Mouse (Mus musculus): ENCODE measurements at regions not wholly inside any gene's neighbourhood (a gene's known extent, or its start where the extent isn't known, plus 50 kb on each side); places are given as distances from the start of the nearest gene placed in this dataset.

- no peak for DNase-seq (ENCODE audit: extremely low spot score in 1 of 2, low spot score in 1 of 2)
Measured at GRCm38 (mm10) chr14:105841888-105842287, 54.7 kb downstream of the Spry2 start.

- DNase-seq (ENCODE audit: extremely low spot score in 1 of 2, low spot score in 1 of 2): no peak
Measured at GRCm38 (mm10) chr14:105837533-105837932, 59.1 kb downstream of the Spry2 start.

- DNase-seq (ENCODE audit: extremely low spot score in 1 of 2, low spot score in 1 of 2): no peak
Measured at GRCm38 (mm10) chr14:105830701-105831100, 65.9 kb downstream of the Spry2 start.

DNA sequence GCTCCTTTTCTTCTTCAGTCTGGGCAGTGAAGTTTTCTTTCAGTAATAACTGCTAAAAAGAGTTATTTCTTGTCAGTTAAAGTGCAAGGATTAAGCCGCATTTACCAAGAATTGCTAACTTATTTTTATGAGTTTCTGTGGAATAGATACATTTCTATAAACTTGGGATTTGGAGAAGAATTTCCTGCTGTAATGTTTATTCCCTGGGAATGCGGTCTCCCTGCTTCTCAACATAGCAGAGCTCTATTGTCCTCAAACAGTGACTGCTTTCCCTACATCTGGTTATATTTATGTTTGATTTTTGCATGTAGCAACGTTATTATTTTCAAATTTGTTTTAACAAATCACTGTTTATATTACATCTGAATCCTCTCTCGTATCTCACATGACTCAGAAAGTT is 66.3 kb downstream of the Spry2 start:
- DNase-seq (ENCODE audit: extremely low spot score in 1 of 2, low spot score in 1 of 2): no peak

DNA sequence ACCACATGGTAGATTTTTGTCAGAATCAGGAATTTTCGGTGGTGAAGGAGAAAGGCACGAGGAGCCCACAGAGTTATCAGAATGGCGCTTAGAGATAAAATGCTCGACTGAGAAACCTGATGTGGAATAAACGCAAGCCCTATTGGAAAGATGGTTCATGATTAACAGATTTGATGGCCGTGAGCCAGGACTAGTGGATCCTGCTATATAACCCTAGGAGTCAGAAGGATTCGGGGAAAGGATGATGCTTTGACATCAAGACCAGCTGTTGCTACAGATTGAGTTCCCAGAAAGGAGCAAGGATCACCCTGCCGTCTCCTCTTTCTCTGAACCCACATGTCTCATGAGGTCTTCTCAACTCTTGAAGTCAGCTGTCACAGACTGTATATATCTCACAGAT is 73.5 kb downstream of the Spry2 start:
- no peak for DNase-seq (ENCODE audit: extremely low spot score in 1 of 2, low spot score in 1 of 2)

- DNase-seq (ENCODE audit: extremely low spot score in 1 of 2, low spot score in 1 of 2): no peak
Measured at GRCm38 (mm10) chr14:105822653-105823052, 74.0 kb downstream of the Spry2 start.

DNA sequence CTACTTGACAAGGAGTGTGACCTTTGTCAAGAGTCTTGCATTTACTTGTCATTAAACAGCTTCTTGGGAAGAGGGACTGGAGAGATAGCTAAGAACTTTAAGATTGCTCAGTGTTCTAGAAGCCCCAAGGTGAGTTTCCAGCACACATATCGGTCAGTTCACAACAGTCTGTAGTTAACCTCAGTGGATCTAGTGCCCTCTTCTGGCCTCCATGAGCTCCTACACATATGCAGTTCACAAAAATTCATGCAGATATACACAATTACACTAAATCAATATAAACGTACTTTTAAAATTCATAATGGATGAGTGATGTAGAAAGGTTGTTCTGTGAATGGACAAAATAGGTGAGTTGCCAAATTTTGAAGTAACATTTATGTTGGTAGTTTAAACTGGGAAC is 77.1 kb downstream of the Spry2 start:
- no peak for DNase-seq (ENCODE audit: extremely low spot score in 1 of 2, low spot score in 1 of 2)

GRCm38 (mm10) chr14:105818841-105819240 is 77.8 kb downstream of the Spry2 start:
- no peak for DNase-seq (ENCODE audit: extremely low spot score in 1 of 2, low spot score in 1 of 2)

- DNase-seq (ENCODE audit: extremely low spot score in 1 of 2, low spot score in 1 of 2): no peak
Measured at GRCm38 (mm10) chr14:105817481-105817880, 79.1 kb downstream of the Spry2 start.

DNA sequence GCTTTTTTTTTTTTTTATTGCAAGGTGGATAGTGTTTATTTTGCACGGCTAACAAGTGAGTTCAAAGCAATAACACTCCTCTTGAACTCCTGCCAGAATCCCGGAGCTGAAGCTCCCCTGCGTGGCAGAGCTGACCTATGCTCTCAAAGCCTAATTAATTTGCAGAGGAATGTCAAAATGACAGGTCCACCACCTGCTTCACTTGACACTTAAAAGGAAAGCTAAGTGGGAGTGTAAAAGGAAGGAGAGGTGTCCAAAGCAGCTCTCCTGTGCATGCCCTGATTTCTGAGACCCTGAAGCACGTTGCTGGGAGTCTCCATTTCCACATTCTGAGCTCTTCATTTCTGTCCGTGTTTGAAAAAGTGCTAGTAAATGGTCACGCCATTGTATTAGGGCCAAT is 80.8 kb downstream of the Spry2 start:
- no peak for DNase-seq (ENCODE audit: extremely low spot score in 1 of 2, low spot score in 1 of 2)

- DNase-seq (ENCODE audit: extremely low spot score in 1 of 2, low spot score in 1 of 2): no peak
Measured at GRCm38 (mm10) chr14:105815281-105815680, 81.3 kb downstream of the Spry2 start.

GRCm38 (mm10) chr14:105813661-105814060 is 83.0 kb downstream of the Spry2 start:
- DNase-seq (ENCODE audit: extremely low spot score in 1 of 2, low spot score in 1 of 2): no peak

GRCm38 (mm10) chr14:105813097-105813496 is 83.5 kb downstream of the Spry2 start:
- no peak for DNase-seq (ENCODE audit: extremely low spot score in 1 of 2, low spot score in 1 of 2)

DNA sequence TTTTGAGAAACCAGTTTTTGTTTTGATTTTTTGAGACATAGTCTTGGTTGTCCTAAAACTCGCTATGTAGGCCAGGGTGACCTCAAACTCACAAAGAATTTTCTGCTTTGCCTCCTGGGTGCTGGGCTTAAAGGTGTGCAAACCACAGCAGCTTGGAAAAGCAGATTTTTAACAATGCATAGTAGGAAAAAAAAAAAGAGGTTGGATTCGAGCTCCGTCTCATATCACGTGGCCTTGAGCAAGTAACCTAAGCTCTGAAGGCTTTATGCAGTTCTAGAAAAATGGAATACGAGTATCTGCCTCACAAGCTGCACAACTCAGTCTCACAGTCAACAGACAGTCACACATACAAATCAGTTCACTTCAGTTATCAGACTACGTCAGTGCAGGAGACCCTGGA is 90.9 kb downstream of the Spry2 start:
- no peak for DNase-seq (ENCODE audit: extremely low spot score in 1 of 2, low spot score in 1 of 2)

- no peak for DNase-seq (ENCODE audit: extremely low spot score in 1 of 2, low spot score in 1 of 2)
Measured at GRCm38 (mm10) chr14:105805362-105805761, 91.3 kb downstream of the Spry2 start.

GRCm38 (mm10) chr14:105804761-105805160 is 91.9 kb downstream of the Spry2 start:
- DNase-seq (ENCODE audit: extremely low spot score in 1 of 2, low spot score in 1 of 2): no peak

- no peak for DNase-seq (ENCODE audit: extremely low spot score in 1 of 2, low spot score in 1 of 2)
Measured at GRCm38 (mm10) chr14:105803281-105803680, 93.3 kb downstream of the Spry2 start.

DNA sequence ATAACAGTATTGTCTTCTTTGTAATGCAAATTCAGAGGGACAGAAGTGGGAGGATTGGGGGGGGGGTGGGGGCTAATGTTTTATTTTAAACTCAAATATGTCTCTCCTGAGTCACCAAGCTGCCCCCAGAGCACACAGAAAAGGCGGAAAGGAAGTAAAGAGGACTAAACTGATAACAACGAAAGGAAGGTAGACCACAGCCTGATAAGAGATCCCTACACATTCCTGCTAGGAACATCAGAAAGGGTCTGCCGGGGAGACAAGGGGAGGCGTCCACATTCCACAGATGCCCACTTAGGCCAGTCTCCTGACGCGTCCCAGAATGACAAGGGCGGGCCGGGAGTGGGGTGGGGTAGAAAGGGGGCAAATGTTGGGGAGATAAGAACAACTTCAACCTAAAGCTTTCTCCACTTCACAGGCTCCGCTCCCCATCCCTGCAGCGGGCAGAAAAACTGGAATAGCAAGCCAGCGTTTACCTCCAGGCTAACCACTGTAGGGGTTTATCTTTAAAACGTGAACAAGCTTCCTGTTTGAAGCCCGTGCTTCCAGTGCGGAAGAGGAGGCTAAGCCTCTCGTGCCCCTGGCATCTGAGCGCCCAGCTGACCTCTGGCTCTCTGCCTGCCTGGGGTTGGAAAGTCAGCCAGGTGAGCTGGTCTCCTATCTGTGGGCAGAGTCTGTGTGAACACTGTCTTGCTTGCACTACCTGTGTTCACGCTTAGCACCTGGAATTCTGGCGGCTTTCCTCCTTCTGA is 93.9 kb downstream of the Spry2 start:
- DNase-seq (ENCODE audit: extremely low spot score in 1 of 2, low spot score in 1 of 2): no peak

DNA sequence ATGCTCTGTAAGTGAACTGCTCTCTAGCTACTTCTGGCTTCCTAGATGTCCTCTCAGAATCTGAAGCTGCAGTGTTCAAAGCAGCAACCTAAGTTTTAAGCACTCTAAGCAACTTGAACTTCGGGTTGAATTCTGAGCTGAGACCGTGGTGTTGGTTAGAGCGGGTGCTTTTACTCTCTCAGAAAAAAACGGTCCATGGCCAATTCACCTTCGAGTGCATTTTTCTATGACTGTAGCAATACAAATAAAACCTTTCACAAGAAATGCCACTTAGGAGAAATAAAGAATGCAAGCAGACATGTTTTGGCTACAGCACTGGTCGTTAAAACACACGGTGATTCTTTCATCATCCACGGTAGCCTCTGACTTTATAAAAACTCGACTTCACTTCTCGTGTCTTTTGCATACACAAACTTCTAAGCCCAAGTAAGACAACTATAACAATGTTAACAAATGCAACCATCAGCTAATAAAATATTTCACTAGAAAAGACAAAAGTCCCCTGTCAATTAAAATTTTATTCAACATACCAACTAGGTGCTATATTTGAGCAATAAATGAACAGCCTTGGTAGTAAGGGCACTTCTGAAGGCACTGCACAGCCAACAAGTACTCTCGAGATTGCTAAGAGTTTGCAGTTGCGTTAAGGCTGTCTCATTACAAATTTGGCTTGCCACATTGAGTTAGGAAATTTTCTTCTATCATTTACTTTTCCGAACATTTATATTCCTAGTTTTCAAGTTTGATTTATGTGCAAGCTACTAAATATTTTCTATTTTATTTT is 96.3 kb downstream of the Spry2 start:
- no peak for DNase-seq (ENCODE audit: extremely low spot score in 1 of 2, low spot score in 1 of 2)

DNA sequence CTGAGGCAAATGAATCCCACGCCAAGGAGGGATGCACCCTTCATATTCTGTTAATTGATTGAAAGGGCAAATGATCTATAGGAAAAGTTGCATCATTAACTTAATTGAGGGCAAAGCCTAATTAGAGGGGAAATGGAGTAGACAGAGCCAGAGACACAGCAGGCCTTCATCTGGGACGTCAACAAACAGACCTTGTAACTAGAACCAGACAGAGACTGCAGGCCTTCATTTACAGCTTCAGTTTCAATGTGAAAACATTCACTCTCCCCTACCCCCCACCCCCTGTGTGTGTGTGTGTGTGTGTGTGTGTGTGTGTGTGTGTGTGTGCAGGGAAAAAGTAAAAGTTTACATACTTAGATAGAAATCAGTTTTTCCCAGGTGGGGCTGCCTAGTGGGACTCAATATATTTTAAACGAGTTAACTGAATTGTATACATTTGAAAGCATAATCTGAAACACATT is 97.2 kb downstream of the Spry2 start:
- DNase-seq (ENCODE audit: extremely low spot score in 1 of 2, low spot score in 1 of 2): no peak

- no peak for DNase-seq (ENCODE audit: extremely low spot score in 1 of 2, low spot score in 1 of 2)
Measured at GRCm38 (mm10) chr14:105793010-105793702, 103.5 kb downstream of the Spry2 start.
